Mouse (Mus musculus) olfactory bulb, adult 2 months (tissue): ENCODE measurements around the gene Cobll1.

Source experiments
- CTCF ChIP-seq: fragments of 200-500 bp; IDR thresholded peaks from 2 replicates; pipeline ENCODE4 v1.5.1; 2012; ENCODE audit warnings: low read depth, mild to moderate bottlenecking, low read length, moderate library complexity; ENCODE audit not compliant: insufficient read depth
- POLR2A ChIP-seq: fragments of 200-500 bp; IDR thresholded peaks from 2 replicates; pipeline ENCODE4 v1.6.1; 2012; ENCODE audit warnings: mild to moderate bottlenecking, low read depth, low read length, moderate library complexity; ENCODE audit not compliant: insufficient read depth

GRCm38 (mm10) chr2:65182747-65183146 lies 56.5 kb downstream of the Cobll1 start:
- TF ChIP-seq CTCF (no peak), POLR2A (no peak)
